Comparison of ENCODE assay signal across 8 mouse cellular contexts in the genomic region with DNA sequence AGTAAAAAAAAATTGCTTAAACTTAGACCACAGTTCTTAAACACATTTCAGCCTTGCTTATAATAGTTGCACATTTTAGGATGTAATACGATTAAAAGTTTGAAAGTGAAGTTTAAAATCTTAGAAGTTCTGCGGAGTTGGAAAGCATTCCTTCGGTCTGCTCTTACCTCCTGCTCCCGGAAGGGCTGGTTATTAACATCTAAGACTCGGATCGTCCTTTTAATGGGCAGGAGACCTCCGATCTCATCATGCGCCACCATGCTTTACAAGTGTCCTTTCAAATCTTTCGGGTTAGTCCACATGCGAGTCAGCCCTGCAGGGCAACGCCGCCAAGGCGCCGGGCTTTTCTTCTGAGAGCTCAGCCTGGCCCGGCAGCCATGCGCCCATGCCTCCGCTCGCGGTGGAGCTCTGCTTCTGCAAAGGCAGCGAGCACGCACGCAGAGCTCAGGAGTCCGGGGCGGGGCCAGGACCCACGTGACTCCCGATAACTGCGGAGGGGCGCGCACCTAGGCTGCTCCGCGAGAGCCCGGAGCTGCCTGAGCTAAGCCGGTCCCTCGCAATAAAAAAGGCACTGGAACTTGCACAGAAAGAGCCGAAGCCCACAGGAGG. TPM values are rescaled to one million over a fixed set of nuclear protein-coding genes. Genes with fewer than 3 reads are reported as not detected.
DNase-seq lines count a peak whose midpoint lies in the region; ATAC-seq and TF ChIP-seq lines count a peak whose summit lies in the region.

No protein-coding gene starts in this region.

- H3K4me3 ChIP-seq in G1E (ENCODE audit: low read depth, low read length): peak overlapping the region; percentile 75
- H3K4me3 ChIP-seq in forebrain, embryonic 16.5 days (replicated peaks; ENCODE audit: low read length): peak overlapping the region; percentile 64
- peak overlapping the region; percentile 55 for H3K4me3 ChIP-seq in layer of hippocampus, adult 2 months
- peak overlapping the region; percentile 71 for H3K4me3 ChIP-seq in lung, adult 2 months (replicated peaks; ENCODE audit: extremely low read depth, low read depth, low read length)
- H3K4me3 ChIP-seq in neural tube, embryonic 15.5 days (replicated peaks): peak overlapping the region; percentile 55

- H3K27ac ChIP-seq in forebrain, embryonic 16.5 days (ENCODE audit: low read length): no peak overlapping the region
- H3K27ac ChIP-seq in layer of hippocampus, adult 2 months: peak overlapping the region; percentile 67
- H3K27ac ChIP-seq in neural tube, embryonic 15.5 days (replicated peaks): no peak overlapping the region

- H3K9me3 ChIP-seq in G1E (replicated peaks): no peaks in the 10 kb centered on the region
- no peaks in the 10 kb centered on the region for H3K9me3 ChIP-seq in forebrain, embryonic 16.5 days (ENCODE audit: control insufficient read depth, low read length)
- H3K9me3 ChIP-seq in neural tube, embryonic 15.5 days (replicated peaks): no peaks in the 10 kb centered on the region

- ATAC-seq in G1E (ENCODE audit: extremely low read depth, insufficient number of reproducible peaks, low FRiP score, poor library complexity, severe bottlenecking): peak; percentile 91
- peak; percentile 100 for ATAC-seq in forebrain, embryonic 16.5 days
- peak; percentile 99 for ATAC-seq in neural tube, embryonic 15.5 days (ENCODE audit: low FRiP score)

- peak overlapping the region; percentile 85 for H3K4me2 ChIP-seq in forebrain, embryonic 16.5 days (ENCODE audit: low read length)
- peak overlapping the region; percentile 85 for H3K4me2 ChIP-seq in neural tube, embryonic 15.5 days

- WGBS in forebrain, embryonic 16.5 days: under 1% methylated on average over 35 of the region's 35 CpGs
- WGBS in lung, adult 2 months: under 1% methylated on average over 35 of the region's 35 CpGs
- WGBS in neural tube, embryonic 15.5 days: under 1% methylated on average over 35 of the region's 35 CpGs

- peak; percentile 90 for DNase-seq in G1E (ENCODE audit: low spot score)
- peak; percentile 87 to 88 for DNase-seq in cerebellum, adult 18-20 months
- DNase-seq in heart, postnatal 36 days: peak; percentile 88 to 89
- DNase-seq in layer of hippocampus, adult 2 months (ENCODE audit: low spot score in 2 of 2): peak; percentile 86
- peak; percentile 96 for DNase-seq in lung, adult 2 months
- DNase-seq in testis, postnatal 10 days (ENCODE audit: low spot score): peak; percentile 94

- peaks cover 15% of the 10 kb centered on the region for H3K4me1 ChIP-seq in G1E (ENCODE audit: insufficient read depth, low read depth, low read length)
- H3K4me1 ChIP-seq in forebrain, embryonic 16.5 days (replicated peaks; ENCODE audit: control insufficient read depth, insufficient read depth, low read length): peaks cover 3% of the 10 kb centered on the region; the same call in 1 of the 2 replicates
- peaks cover 6% of the 10 kb centered on the region for H3K4me1 ChIP-seq in lung, adult 2 months (ENCODE audit: control insufficient read depth, insufficient read depth, low read length)
- 0 out of 2 replicates have a peak, but pooled peaks cover 4% of the 10 kb centered on the region for H3K4me1 ChIP-seq in neural tube, embryonic 15.5 days

- TF ChIP-seq POLR2A in lung, adult 2 months (IDR thresholded peaks at IDR 0.05; ENCODE audit: borderline replicate concordance, extremely low read depth, low read depth, low read length): peak; percentile 97

- no peak for TF ChIP-seq CTCF in G1E (IDR thresholded peaks at IDR 0.05; ENCODE audit: low read depth, low read length)
- peak; percentile 30 for TF ChIP-seq CTCF in layer of hippocampus, adult 2 months (conservative IDR thresholded peaks at IDR 0.05)
- no peak for TF ChIP-seq CTCF in lung, adult 2 months (IDR thresholded peaks at IDR 0.05; ENCODE audit: insufficient read depth, low read length)

- no peaks in the 10 kb centered on the region for H3K27me3 ChIP-seq in G1E (ENCODE audit: insufficient read depth, low read length)
- no peaks in the 10 kb centered on the region for H3K27me3 ChIP-seq in forebrain, embryonic 16.5 days (replicated peaks; ENCODE audit: control insufficient read depth, insufficient read depth, low read length)
- H3K27me3 ChIP-seq in neural tube, embryonic 15.5 days (replicated peaks): peaks cover 7% of the 10 kb centered on the region; the same call in 1 of the 2 replicates

- intact Hi-C loops in heart, postnatal 36 days (cut with DNase I): loop anchor here (5.0 to 10.0 kb wide), 4 partner anchors 81 to 488 kb away; no protein-coding TSS in a partner anchor

- H3K36me3 ChIP-seq in G1E (replicated peaks): peaks cover 54% of the 10 kb centered on the region
- no peaks in the 10 kb centered on the region for H3K36me3 ChIP-seq in forebrain, embryonic 16.5 days (ENCODE audit: control insufficient read depth, insufficient read depth)
- peaks cover 4% of the 10 kb centered on the region; the same call in 1 of the 2 replicates for H3K36me3 ChIP-seq in neural tube, embryonic 15.5 days

- H3K9ac ChIP-seq in forebrain, embryonic 16.5 days (replicated peaks; ENCODE audit: low read depth, low read length): peak overlapping the region; percentile 65
- H3K9ac ChIP-seq in neural tube, embryonic 15.5 days (replicated peaks): peak overlapping the region; percentile 60

RNA-seq across cellular contexts. Expression of a gene that starts 24.8 kb away (rescaled TPM):
- 43.6 and 47.6 TPM in 2 replicates for total RNA-seq in G1E (2014; fragmentation: Nextera tagmentation)
- total RNA-seq in G1E (2017): 60.5 and 103 TPM in 2 replicates
- 45.6 and 48.8 TPM in 2 replicates for polyA plus RNA-seq in G1E (2012)
- 14.2 and 15.1 TPM in 2 replicates for polyA plus RNA-seq in forebrain, embryonic 16.5 days (2015; fragmentation: Nextera tagmentation; extraction: Ambion mirVana)
- total RNA-seq in heart, postnatal 36 days (2021): 10 to 100 TPM; 18.1 to 22.4 TPM
- total RNA-seq in layer of hippocampus, adult 2 months (2021): 10 to 100 TPM; 36.5 to 42.6 TPM
- 26.6 and 32.0 TPM in 2 replicates for polyA plus RNA-seq in lung, adult 2 months (2012; rRNA removed)
- 11.7 and 27.1 TPM in 2 replicates for polyA plus RNA-seq in neural tube, embryonic 15.5 days (2015; fragmentation: Nextera tagmentation; extraction: Ambion mirVana)

RNA-seq across cellular contexts. Expression of a gene that starts 24.8 kb away (rescaled TPM):
- total RNA-seq in G1E (2014; fragmentation: Nextera tagmentation) (not detected in 2 replicates), G1E (2017) (0.16 TPM in 1 of 2 replicates, not detected in the other)
- not detected in 2 replicates for polyA plus RNA-seq in G1E (2012)
- 0.10 TPM in 1 of 2 replicates, not detected in the other for polyA plus RNA-seq in forebrain, embryonic 16.5 days (2015; fragmentation: Nextera tagmentation; extraction: Ambion mirVana)
- not detected for total RNA-seq in heart, postnatal 36 days (2021)
- total RNA-seq in layer of hippocampus, adult 2 months (2021): not detected
- 0.05 TPM in 1 of 2 replicates, not detected in the other for polyA plus RNA-seq in lung, adult 2 months (2012; rRNA removed)
- polyA plus RNA-seq in neural tube, embryonic 15.5 days (2015; fragmentation: Nextera tagmentation; extraction: Ambion mirVana): 0.54 TPM in 1 of 2 replicates, not detected in the other

RNA-seq across cellular contexts. Expression of a gene that starts 39.3 kb away (rescaled TPM):
- total RNA-seq in G1E (2014; fragmentation: Nextera tagmentation) (not detected in 2 replicates), G1E (2017) (not detected in 2 replicates)
- polyA plus RNA-seq in G1E (2012): not detected in 2 replicates
- polyA plus RNA-seq in forebrain, embryonic 16.5 days (2015; fragmentation: Nextera tagmentation; extraction: Ambion mirVana): not detected in 2 replicates
- not detected for total RNA-seq in heart, postnatal 36 days (2021)
- total RNA-seq in layer of hippocampus, adult 2 months (2021): not detected
- not detected in 2 replicates for polyA plus RNA-seq in lung, adult 2 months (2012; rRNA removed)
- polyA plus RNA-seq in neural tube, embryonic 15.5 days (2015; fragmentation: Nextera tagmentation; extraction: Ambion mirVana): not detected in 2 replicates

RNA-seq across cellular contexts. Expression of a gene that starts 51.9 kb away (rescaled TPM):
- total RNA-seq in G1E (2014; fragmentation: Nextera tagmentation): not detected in 2 replicates
- total RNA-seq in G1E (2017): 0.11 and 0.23 TPM in 2 replicates
- not detected in 2 replicates for polyA plus RNA-seq in G1E (2012)
- 0.21 and 0.56 TPM in 2 replicates for polyA plus RNA-seq in forebrain, embryonic 16.5 days (2015; fragmentation: Nextera tagmentation; extraction: Ambion mirVana)
- not detected for total RNA-seq in heart, postnatal 36 days (2021)
- not detected for total RNA-seq in layer of hippocampus, adult 2 months (2021)
- not detected in 2 replicates for polyA plus RNA-seq in lung, adult 2 months (2012; rRNA removed)
- polyA plus RNA-seq in neural tube, embryonic 15.5 days (2015; fragmentation: Nextera tagmentation; extraction: Ambion mirVana): not detected in 2 replicates

RNA-seq across cellular contexts. Expression of a gene that starts 55.7 kb away (rescaled TPM):
- total RNA-seq in G1E (2014; fragmentation: Nextera tagmentation) (not detected in 2 replicates), G1E (2017) (not detected in 2 replicates)
- polyA plus RNA-seq in G1E (2012): not detected in 2 replicates
- polyA plus RNA-seq in forebrain, embryonic 16.5 days (2015; fragmentation: Nextera tagmentation; extraction: Ambion mirVana): 0.55 TPM in 1 of 2 replicates, not detected in the other
- not detected for total RNA-seq in heart, postnatal 36 days (2021)
- total RNA-seq in layer of hippocampus, adult 2 months (2021): not detected
- polyA plus RNA-seq in lung, adult 2 months (2012; rRNA removed): 56.0 TPM in 1 of 2 replicates, not detected in the other
- 0.17 and 0.27 TPM in 2 replicates for polyA plus RNA-seq in neural tube, embryonic 15.5 days (2015; fragmentation: Nextera tagmentation; extraction: Ambion mirVana)
